Mouse (Mus musculus) heart, adult 2 months (tissue): ENCODE data around the gene Gm3336.

Source experiments
- CTCF ChIP-seq: fragments of 200-600 bp; IDR thresholded peaks from 2 replicates; pipeline ENCODE4 v1.8.1; 2022; ENCODE audit warnings: antibody characterized with exemption, mild to moderate bottlenecking, moderate library complexity
- POLR2A ChIP-seq: fragments of 200-500 bp; IDR thresholded peaks from 2 replicates; pipeline ENCODE4 v1.6.1; 2011; ENCODE audit warnings: mild to moderate bottlenecking, low read depth, low read length, control low read depth; ENCODE audit not compliant: insufficient read depth

DNA sequence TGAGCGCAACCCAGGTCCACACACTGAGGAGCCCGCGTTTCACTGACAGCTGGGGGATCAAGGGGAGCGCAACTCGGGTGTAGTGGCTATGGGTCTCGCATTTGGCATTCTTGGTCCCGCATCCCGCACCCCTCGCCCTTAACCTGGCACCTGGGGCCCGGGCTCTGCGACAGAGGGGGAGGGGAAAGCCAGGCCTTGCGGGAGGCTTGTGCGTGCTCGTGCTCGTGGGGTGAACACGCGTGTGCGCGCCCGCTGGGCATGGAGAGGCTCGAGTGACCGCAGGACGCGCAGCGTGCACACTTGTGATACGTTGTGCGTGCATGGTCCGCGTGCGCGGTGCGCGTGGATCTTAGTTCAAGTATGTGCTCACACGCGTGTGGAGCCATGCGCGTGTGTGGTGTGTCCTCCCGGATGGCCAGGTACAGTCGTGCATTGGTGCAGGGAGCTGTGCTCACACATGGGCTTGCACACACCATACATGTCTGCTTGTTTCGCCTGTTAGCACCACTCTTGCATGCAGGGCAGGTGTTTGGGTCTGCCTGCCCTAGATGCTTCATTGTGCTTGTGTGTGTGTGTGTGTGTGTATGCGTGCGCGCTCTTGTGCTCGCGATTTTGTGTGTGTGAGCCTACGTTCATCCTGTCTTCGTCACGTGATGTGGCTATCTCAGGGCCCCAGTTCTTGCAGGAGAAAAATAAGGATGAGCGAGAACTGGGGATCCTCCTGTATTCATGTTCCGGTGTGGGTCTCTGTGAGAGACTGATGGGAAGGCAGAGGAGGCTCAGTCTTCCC lies 36.7 kb downstream of the Gm3336 start:
- TF ChIP-seq CTCF, result no peak
- 0 out of 2 replicates have a peak, but pooled peaks have one; percentile 5 for TF ChIP-seq POLR2A
